In genomic region chr12:86878426-86879353, GRCm38 (mm10) we compare ENCODE assay signal across 10 mouse cellular contexts. TPM values are rescaled to one million over a fixed set of nuclear protein-coding genes. Genes with fewer than 3 reads are reported as not detected.
A peak's percentile ranks its signal among the peaks of the same experiment; 100 is the strongest.
DNase-seq lines count a peak whose midpoint lies in the region; ATAC-seq lines count a peak whose summit lies in the region.
"Had no signal": no experiment of that assay in that cellular context is flagged by ENCODE, and none has a peak within 500 bp of the region (broad histone marks: within the 10 kb centered on the region; RNA-seq: fewer than 3 reads in every experiment).

No protein-coding gene starts in this region.

- H3K9ac ChIP-seq in forebrain, embryonic 15.5 days (replicated peaks), result no peak overlapping the region
- H3K9ac ChIP-seq in limb, embryonic 11.5 days (ENCODE audit: low read length), result no peak overlapping the region

- H3K9me3 ChIP-seq in forebrain, embryonic 15.5 days, result no peaks in the 10 kb centered on the region
- no peaks in the 10 kb centered on the region for H3K9me3 ChIP-seq in limb, embryonic 11.5 days (ENCODE audit: control insufficient read depth, low read length)

- peak overlapping the region; percentile 61 for H3K27ac ChIP-seq in forebrain, embryonic 15.5 days (replicated peaks)
- H3K27ac ChIP-seq in limb, embryonic 11.5 days (replicated peaks; ENCODE audit: low read depth, low read length), result 0 out of 2 replicates have a peak overlapping the region, but pooled peaks have one; percentile 30

- no peaks in the 10 kb centered on the region for H3K27me3 ChIP-seq in forebrain, embryonic 15.5 days
- no peaks in the 10 kb centered on the region for H3K27me3 ChIP-seq in limb, embryonic 11.5 days (ENCODE audit: control insufficient read depth, insufficient read depth, low read length)

- no peak overlapping the region; the same call in 1 of the 2 replicates for H3K4me3 ChIP-seq in forebrain, embryonic 15.5 days
- H3K4me3 ChIP-seq in limb, embryonic 11.5 days (ENCODE audit: low read depth, low read length), result no peak overlapping the region

- H3K4me2 ChIP-seq in forebrain, embryonic 15.5 days (replicated peaks), result peak overlapping the region; percentile 89
- H3K4me2 ChIP-seq in limb, embryonic 11.5 days (ENCODE audit: low read depth, severe bottlenecking), result peak overlapping the region; percentile 10; the same call in 1 of the 2 replicates

- intact Hi-C loops in gastrocnemius, postnatal 36 days (cut with DNase I), result no loop called here

- ATAC-seq in forebrain, embryonic 15.5 days (replicated peaks), result no peak
- no peak for ATAC-seq in limb, embryonic 11.5 days (ENCODE audit: insufficient number of reproducible peaks, low FRiP score, low TSS enrichment, low read depth)
- ATAC-seq in granulocyte monocyte progenitor cell, adult 5-6 weeks (replicated peaks; ENCODE audit: poor library complexity, severe bottlenecking), result no peak
- ATAC-seq: CD4-positive, CD25-positive, alpha-beta regulatory T cell, adult 4 months had no signal

- peak; percentile 7 for DNase-seq in gastrocnemius, postnatal 10 days
- no peak for DNase-seq in gastrocnemius, postnatal 36 days
- peak; percentile 18 for DNase-seq in 3134 (ENCODE audit: extremely low read depth, insufficient read length, low spot score)
- no peak for DNase-seq in limb, embryonic 11.5 days (ENCODE audit: low spot score)
- DNase-seq in yolk sac, embryonic 10.5 days (ENCODE audit: low spot score), result no peak
- no peak for DNase-seq in retina, embryonic 14.5 days (ENCODE audit: low spot score)
- DNase-seq: cerebellum, adult 9-11 months had no signal

- H3K4me1 ChIP-seq in forebrain, embryonic 15.5 days, result peaks cover 32% of the 10 kb centered on the region
- peaks cover 20% of the 10 kb centered on the region for H3K4me1 ChIP-seq in limb, embryonic 11.5 days (ENCODE audit: control insufficient read depth, insufficient read depth, low read length)

- WGBS in forebrain, embryonic 15.5 days, result 45% methylated on average over 16 of the region's 16 CpGs
- WGBS in limb, embryonic 11.5 days, result 40% methylated on average over 16 of the region's 16 CpGs

- no peaks in the 10 kb centered on the region for H3K36me3 ChIP-seq in forebrain, embryonic 15.5 days
- no peaks in the 10 kb centered on the region for H3K36me3 ChIP-seq in limb, embryonic 11.5 days (ENCODE audit: control insufficient read depth, insufficient read depth, low read length)

RNA-seq across cellular contexts. Expression of gene Irf2bpl, which starts 5.9 kb away (rescaled TPM):
- 10 to 100 TPM; 42.9 to 46.7 TPM for total RNA-seq in gastrocnemius, postnatal 10 days (2021)
- 10 to 100 TPM; 18.6 to 23.7 TPM for total RNA-seq in gastrocnemius, postnatal 36 days (2021)
- 94.9 and 95.8 TPM in 2 replicates for polyA plus RNA-seq in forebrain, embryonic 15.5 days (2015; fragmentation: Nextera tagmentation; extraction: Ambion mirVana)
- 17.9 and 22.0 TPM in 2 replicates for polyA plus RNA-seq in limb, embryonic 11.5 days (2014; fragmentation: Nextera tagmentation; extraction: Ambion mirVana)
- total RNA-seq in granulocyte monocyte progenitor cell, adult 5-6 weeks (2014; fragmentation: Nextera tagmentation), result 1.2 and 1.8 TPM in 2 replicates
- total RNA-seq in granulocyte monocyte progenitor cell, adult 5-6 weeks (2017), result 0.15 and 0.78 TPM in 2 replicates

Comparison
In these comparisons a context has a peak if more than half of its experiments do, and no peak if none do; other contexts are left out.
1. DNase-seq: peak in gastrocnemius, postnatal 10 days (single experiment) and 3134 (single experiment); none in gastrocnemius, postnatal 36 days (0 of 2), limb, embryonic 11.5 days (single experiment), yolk sac, embryonic 10.5 days (single experiment) and retina, embryonic 14.5 days (single experiment).
2. RNA of gene Irf2bpl, which starts 5.9 kb away (total RNA-seq): 42.9 to 46.7 TPM in gastrocnemius, postnatal 10 days and 18.6 to 23.7 TPM in gastrocnemius, postnatal 36 days; 0.15 to 1.8 TPM in granulocyte monocyte progenitor cell, adult 5-6 weeks; every median in the first group is over 4 times any median in the second.